Mouse (Mus musculus): ENCODE results near the gene Tspan9. TPM values are rescaled to one million over a fixed set of nuclear protein-coding genes. Genes with fewer than 3 reads are reported as not detected.

Gene Tspan9
- polyA plus RNA-seq, 2 experiments, result 12.1 to 15.5 TPM

GRCm38 (mm10) chr6:127986357-127986756, 157.0 kb downstream of the Tspan9 start:
- Histone ChIP-seq H3K27ac (no peak overlapping the region), H3K9me3 (ENCODE audit: control insufficient read depth, low read length) (no peaks in the 10 kb centered on the region), H3K4me2 (ENCODE audit: low read depth) (no peak overlapping the region), H3K36me3 (replicated peaks; ENCODE audit: control insufficient read depth, insufficient read depth, low read depth) (no peaks in the 10 kb centered on the region), H3K9ac (replicated peaks) (no peak overlapping the region), H3K4me3 (ENCODE audit: insufficient read depth in 1 of 2, low read depth in 2 of 2, low read length in 2 of 2) (no peak overlapping the region), H3K27me3 (ENCODE audit: control insufficient read depth, insufficient read depth, low read length) (no peaks in the 10 kb centered on the region), H3K4me1 (replicated peaks; ENCODE audit: control insufficient read depth in 2 of 2, insufficient read depth in 2 of 2, low read length in 1 of 2) (no peaks in the 10 kb centered on the region)
- no peak for TF ChIP-seq EP300 (IDR thresholded peaks at IDR 0.05; ENCODE audit: low read depth)
- no peak for TF ChIP-seq CTCF (IDR thresholded peaks at IDR 0.05; ENCODE audit: low read depth)
- 39% methylated on average over 9 of the region's 9 CpGs for WGBS (ENCODE audit: insufficient replicate concordance)
- no peak for DNase-seq (ENCODE audit: low read depth in 3 of 3, low spot score in 3 of 3)
- no peak for ATAC-seq (ENCODE audit: insufficient read depth)

DNA sequence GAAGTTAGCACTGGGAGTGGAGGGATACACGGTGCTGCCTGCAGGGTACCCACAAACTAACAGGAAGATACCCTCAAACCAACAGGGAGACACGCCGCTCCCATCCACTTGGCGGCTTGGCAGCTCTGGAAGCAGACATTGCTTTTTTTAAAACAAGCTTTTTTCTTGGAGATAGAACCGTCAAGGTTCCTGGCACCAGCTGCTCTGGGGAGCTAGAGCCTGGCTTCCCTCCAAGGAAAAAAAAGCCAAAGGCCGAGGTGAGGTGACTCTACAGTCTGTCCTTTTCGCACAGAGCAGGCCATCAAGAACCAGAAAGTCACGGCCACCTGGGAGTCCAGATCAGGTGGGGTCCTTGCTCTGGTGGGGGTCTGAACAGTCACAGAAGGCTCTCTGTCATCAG, 162.2 kb downstream of the Tspan9 start:
- WGBS (ENCODE audit: insufficient replicate concordance), result 54% methylated on average over 8 of the region's 8 CpGs
- no peak overlapping the region for H3K27ac ChIP-seq
- TF ChIP-seq CTCF (IDR thresholded peaks at IDR 0.05; ENCODE audit: low read depth) (no peak), EP300 (IDR thresholded peaks at IDR 0.05; ENCODE audit: low read depth) (no peak)
- H3K27me3 ChIP-seq (ENCODE audit: control insufficient read depth, insufficient read depth, low read length), result no peaks in the 10 kb centered on the region
- DNase-seq (ENCODE audit: low read depth in 3 of 3, low spot score in 3 of 3), result no peak
- no peaks in the 10 kb centered on the region for H3K36me3 ChIP-seq (replicated peaks; ENCODE audit: control insufficient read depth, insufficient read depth, low read depth)
- no peak overlapping the region for H3K4me3 ChIP-seq (ENCODE audit: insufficient read depth in 1 of 2, low read depth in 2 of 2, low read length in 2 of 2)
- H3K4me2 ChIP-seq (ENCODE audit: low read depth), result no peak overlapping the region
- no peak for ATAC-seq (ENCODE audit: insufficient read depth)
- H3K9me3 ChIP-seq (ENCODE audit: control insufficient read depth, low read length), result no peaks in the 10 kb centered on the region
- H3K4me1 ChIP-seq (replicated peaks; ENCODE audit: control insufficient read depth in 2 of 2, insufficient read depth in 2 of 2, low read length in 1 of 2), result peaks cover 0 to 3% of the 10 kb centered on the region in 2 experiments; a peak in 1 of 4 replicates
- no peak overlapping the region for H3K9ac ChIP-seq (replicated peaks)

GRCm38 (mm10) chr6:127980381-127981045, 162.9 kb downstream of the Tspan9 start:
- H3K4me3 ChIP-seq (ENCODE audit: insufficient read depth in 1 of 2, low read depth in 2 of 2, low read length in 2 of 2), result no peak overlapping the region
- no peak overlapping the region for H3K4me2 ChIP-seq (ENCODE audit: low read depth)
- no peak overlapping the region for H3K27ac ChIP-seq
- no peaks in the 10 kb centered on the region for H3K36me3 ChIP-seq (replicated peaks; ENCODE audit: control insufficient read depth, insufficient read depth, low read depth)
- H3K4me1 ChIP-seq (replicated peaks; ENCODE audit: control insufficient read depth in 2 of 2, insufficient read depth in 2 of 2, low read length in 1 of 2), result peaks cover 0 to 3% of the 10 kb centered on the region in 2 experiments; a peak in 1 of 4 replicates
- TF ChIP-seq EP300 (IDR thresholded peaks at IDR 0.05; ENCODE audit: low read depth) (no peak), CTCF (IDR thresholded peaks at IDR 0.05; ENCODE audit: low read depth) (no peak)
- no peak for ATAC-seq (ENCODE audit: insufficient read depth)
- H3K27me3 ChIP-seq (ENCODE audit: control insufficient read depth, insufficient read depth, low read length), result no peaks in the 10 kb centered on the region
- DNase-seq (ENCODE audit: low read depth in 3 of 3, low spot score in 3 of 3), result no peak
- no peaks in the 10 kb centered on the region for H3K9me3 ChIP-seq (ENCODE audit: control insufficient read depth, low read length)
- no peak overlapping the region for H3K9ac ChIP-seq (replicated peaks)
- WGBS (ENCODE audit: insufficient replicate concordance), result 57% methylated on average over 11 of the region's 11 CpGs

DNA sequence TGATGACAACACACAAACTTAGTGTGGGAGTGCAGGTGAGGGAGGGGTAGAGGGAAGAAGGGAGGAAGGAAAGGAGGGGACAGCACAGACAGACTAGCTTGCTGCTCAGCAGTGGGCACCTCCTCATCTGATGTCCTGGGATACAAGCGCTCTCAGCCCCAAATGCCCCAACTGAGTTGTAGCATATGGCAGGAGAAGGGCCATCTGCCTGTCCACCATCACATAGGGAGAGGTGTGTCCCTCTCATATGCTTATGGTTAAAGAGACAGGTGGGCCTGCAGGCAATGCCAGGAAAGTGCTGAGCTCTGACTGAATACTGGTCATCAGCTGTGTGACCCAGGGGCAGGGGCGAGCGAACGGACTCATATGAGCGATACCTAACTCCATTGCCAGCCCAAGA, 163.6 kb downstream of the Tspan9 start:
- 83% methylated on average over 5 of the region's 5 CpGs for WGBS (ENCODE audit: insufficient replicate concordance)

GRCm38 (mm10) chr6:127978941-127979340, 164.5 kb downstream of the Tspan9 start:
- Histone ChIP-seq H3K27ac (no peak overlapping the region), H3K4me2 (ENCODE audit: low read depth) (no peak overlapping the region), H3K9ac (replicated peaks) (no peak overlapping the region), H3K4me3 (ENCODE audit: insufficient read depth in 1 of 2, low read depth in 2 of 2, low read length in 2 of 2) (no peak overlapping the region), H3K4me1 (replicated peaks; ENCODE audit: control insufficient read depth in 2 of 2, insufficient read depth in 2 of 2, low read length in 1 of 2) (peaks cover 0 to 3% of the 10 kb centered on the region in 2 experiments; a peak in 1 of 4 replicates), H3K27me3 (ENCODE audit: control insufficient read depth, insufficient read depth, low read length) (no peaks in the 10 kb centered on the region), H3K9me3 (ENCODE audit: control insufficient read depth, low read length) (no peaks in the 10 kb centered on the region), H3K36me3 (replicated peaks; ENCODE audit: control insufficient read depth, insufficient read depth, low read depth) (no peaks in the 10 kb centered on the region)
- whole genome bisulfite sequencing (ENCODE audit: insufficient replicate concordance), result 74% methylated on average over 20 of the region's 20 CpGs
- TF ChIP-seq EP300 (IDR thresholded peaks at IDR 0.05; ENCODE audit: low read depth) (no peak), CTCF (IDR thresholded peaks at IDR 0.05; ENCODE audit: low read depth) (no peak)
- ATAC-seq (ENCODE audit: insufficient read depth) (no peak), DNase-seq (ENCODE audit: low read depth in 3 of 3, low spot score in 3 of 3) (no peak)

More for the DNA sequence above, 163.6 kb downstream of the Tspan9 start:
- DNase-seq (ENCODE audit: low read depth in 3 of 3, low spot score in 3 of 3), result no peak
- Histone ChIP-seq H3K27ac (no peak overlapping the region), H3K4me3 (ENCODE audit: insufficient read depth in 1 of 2, low read depth in 2 of 2, low read length in 2 of 2) (no peak overlapping the region), H3K27me3 (ENCODE audit: control insufficient read depth, insufficient read depth, low read length) (no peaks in the 10 kb centered on the region), H3K9ac (replicated peaks) (no peak overlapping the region), H3K9me3 (ENCODE audit: control insufficient read depth, low read length) (no peaks in the 10 kb centered on the region), H3K4me2 (ENCODE audit: low read depth) (no peak overlapping the region), H3K4me1 (replicated peaks; ENCODE audit: control insufficient read depth in 2 of 2, insufficient read depth in 2 of 2, low read length in 1 of 2) (peaks cover 0 to 3% of the 10 kb centered on the region in 2 experiments; a peak in 1 of 4 replicates), H3K36me3 (replicated peaks; ENCODE audit: control insufficient read depth, insufficient read depth, low read depth) (no peaks in the 10 kb centered on the region)
- TF ChIP-seq EP300 (IDR thresholded peaks at IDR 0.05; ENCODE audit: low read depth) (no peak), CTCF (IDR thresholded peaks at IDR 0.05; ENCODE audit: low read depth) (no peak)
- no peak for ATAC-seq (ENCODE audit: insufficient read depth)
